Mouse (Mus musculus) neural tube, embryonic 12.5 days (tissue): ENCODE data around the gene Atf7ip. TPM values are rescaled to one million over a fixed set of nuclear protein-coding genes. Genes with fewer than 3 reads are reported as not detected.

ENCODE experiments used
- ATAC-seq: fragments of 200-750 bp; cut with Nextera tagmentation; 2 replicates; pipeline ENCODE4 v1.8.0; 2017; ENCODE audit warnings: low read depth, mild to moderate bottlenecking, moderate TSS enrichment, moderate library complexity; ENCODE audit not compliant: low FRiP score
- H3K27ac ChIP-seq: fragments of 300-500 bp; sonication (generic); 2 replicates; pipeline ENCODE4 v1.5.1; 2016
- H3K27me3 ChIP-seq: fragments of 300-500 bp; sonication (generic); replicated peaks from 2 replicates; pipeline ENCODE4 v1.6.1; 2016; ENCODE audit warnings: mild to moderate bottlenecking
- H3K36me3 ChIP-seq: fragments of 300-500 bp; sonication (generic); 2 replicates; pipeline ENCODE4 v1.6.1; 2016; ENCODE audit warnings: mild to moderate bottlenecking
- H3K4me1 ChIP-seq: fragments of 300-500 bp; sonication (generic); 2 replicates; pipeline ENCODE4 v1.6.1; 2016
- H3K4me2 ChIP-seq: fragments of 300-500 bp; sonication (generic); replicated peaks from 2 replicates; pipeline ENCODE4 v1.6.1; 2016; ENCODE audit warnings: mild to moderate bottlenecking
- H3K4me3 ChIP-seq: fragments of 300-500 bp; sonication (generic); 2 replicates; pipeline ENCODE4 v1.5.1; 2016
- H3K9ac ChIP-seq: fragments of 300-500 bp; sonication (generic); 2 replicates; pipeline ENCODE4 v1.6.1; 2016; ENCODE audit warnings: mild to moderate bottlenecking
- H3K9me3 ChIP-seq: fragments of 300-500 bp; sonication (generic); 2 replicates; pipeline ENCODE4 v1.6.1; 2016; ENCODE audit warnings: mild to moderate bottlenecking
- WGBS: fragments of 180-500 bp; shearing (Covaris S2); methylation state at CpG from one replicate; pipeline ENCODE4 v1.1.7; 2016; 5-methylcytosine and 5-hydroxymethylcytosine counted together
- polyA plus RNA-seq: library from polyadenylated mRNA; unstranded; fragments of >200 nt; fragmentation: Nextera tagmentation; extraction: Ambion mirVana; gene quantifications from 2 replicates; pipeline ENCODE4 v1.2.1, GENCODE M21; 2016

The Atf7ip gene
- polyA plus RNA-seq, 1 experiment from 2014 or later = 56.4 TPM

DNA sequence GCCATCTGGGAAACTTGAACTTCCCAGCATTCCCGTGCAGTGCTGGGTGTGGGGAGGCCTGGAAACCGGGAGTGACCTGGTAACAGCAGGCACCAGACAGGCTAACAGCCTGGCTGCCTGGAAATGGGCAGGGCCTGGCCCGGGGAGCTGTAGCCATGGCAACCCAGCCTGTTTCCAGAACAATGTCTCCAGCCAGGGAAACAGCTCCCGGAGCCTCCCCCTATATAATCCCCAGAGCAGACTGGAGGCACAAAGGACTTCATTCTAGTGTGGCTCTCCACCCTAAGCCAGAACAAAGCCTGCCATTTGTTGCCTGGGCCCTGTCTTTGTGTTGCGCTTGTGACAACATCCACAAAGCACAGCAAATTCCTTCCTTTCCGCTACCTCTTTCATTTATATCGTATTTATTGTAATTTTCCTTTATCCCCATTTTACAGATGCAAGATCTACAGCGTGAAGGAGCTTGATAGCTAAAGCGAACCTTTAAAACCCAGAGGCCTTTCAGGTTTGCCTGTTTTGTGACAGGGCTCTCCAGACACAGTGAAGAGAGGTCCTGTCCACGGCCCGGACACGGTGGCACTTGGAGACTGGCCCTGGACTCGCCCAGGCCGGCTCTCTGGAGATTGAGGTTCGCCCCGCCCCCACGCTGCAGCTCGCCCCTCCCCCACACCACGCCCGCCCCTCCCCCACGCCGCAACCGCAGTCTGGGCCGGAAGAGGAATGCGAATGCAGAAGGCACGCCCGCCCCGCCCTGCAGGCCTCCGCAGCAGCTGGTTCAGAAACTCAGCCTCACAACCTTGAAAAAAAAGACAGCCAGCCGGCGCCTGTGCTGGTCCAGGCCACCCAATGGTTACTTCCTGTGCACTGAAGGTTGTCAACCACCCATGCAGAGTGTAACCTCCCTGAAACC is 35.4 kb upstream of the Atf7ip start:
- Histone ChIP-seq H3K4me3 (no peak overlapping the region), H3K4me2 (peak overlapping the region; percentile 28), H3K9me3 (no peaks in the 10 kb centered on the region), H3K27me3 (no peaks in the 10 kb centered on the region), H3K36me3 (no peaks in the 10 kb centered on the region), H3K9ac (no peak overlapping the region), H3K27ac (peak overlapping the region; percentile 96), H3K4me1 (peaks cover 19% of the 10 kb centered on the region; the same call in 1 of the 2 replicates)
- ATAC-seq = peak; percentile 88
- under 1% methylated on average over 30 of the region's 31 CpGs for WGBS

DNA sequence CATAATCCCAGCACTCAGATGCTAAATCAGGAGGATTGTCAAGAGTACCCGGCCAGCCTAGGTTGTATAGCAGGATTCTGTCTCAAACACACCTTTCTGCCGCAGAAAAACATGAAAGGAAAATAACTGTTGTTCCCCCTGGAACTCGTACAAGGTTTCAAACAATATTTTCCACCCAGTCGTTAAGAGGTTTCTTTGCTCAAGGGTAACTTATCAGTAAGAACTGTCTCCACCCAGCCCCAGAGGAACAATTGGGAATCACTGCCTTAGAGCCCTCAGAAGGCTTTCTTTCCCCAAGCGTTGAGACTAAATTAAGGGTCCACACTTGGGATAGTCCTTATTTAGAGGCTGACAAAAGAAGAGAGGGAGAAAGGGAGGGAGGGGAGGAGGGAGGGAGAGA is 34.4 kb upstream of the Atf7ip start:
- Histone ChIP-seq H3K9ac (no peak overlapping the region), H3K36me3 (no peaks in the 10 kb centered on the region), H3K4me1 (peaks cover 22% of the 10 kb centered on the region; the same call in 1 of the 2 replicates), H3K27ac (peak overlapping the region; percentile 96), H3K9me3 (no peaks in the 10 kb centered on the region), H3K27me3 (no peaks in the 10 kb centered on the region), H3K4me3 (no peak overlapping the region), H3K4me2 (no peak overlapping the region)
- 27% methylated on average over 5 of the region's 5 CpGs for WGBS
- ATAC-seq = no peak

DNA sequence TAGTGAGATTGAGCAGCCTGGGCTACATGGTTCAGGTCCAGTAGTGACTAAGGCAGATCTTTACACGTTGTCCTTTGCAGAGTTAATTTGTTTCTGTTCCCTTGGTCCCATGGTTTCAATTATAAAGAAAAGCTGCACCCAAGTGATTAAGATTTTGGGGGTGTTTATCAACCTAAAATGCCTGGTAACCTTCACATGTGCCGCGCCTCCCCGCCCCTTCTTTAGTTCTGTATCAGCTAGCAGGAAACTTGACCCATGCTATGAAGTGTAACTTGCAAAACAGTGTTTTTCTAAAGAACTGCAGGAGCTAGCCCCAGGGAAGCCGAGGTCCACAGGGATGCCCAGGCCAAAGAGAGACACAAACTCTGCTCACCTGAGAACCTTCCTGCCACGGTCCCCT is 33.2 kb upstream of the Atf7ip start:
- Histone ChIP-seq H3K4me3 (no peak overlapping the region), H3K27ac (no peak overlapping the region), H3K9ac (no peak overlapping the region), H3K4me1 (peaks cover 22% of the 10 kb centered on the region; the same call in 1 of the 2 replicates), H3K4me2 (no peak overlapping the region), H3K27me3 (no peaks in the 10 kb centered on the region), H3K9me3 (no peaks in the 10 kb centered on the region), H3K36me3 (no peaks in the 10 kb centered on the region)
- 74% methylated on average over 6 of the region's 6 CpGs for WGBS
- no peak for ATAC-seq

DNA sequence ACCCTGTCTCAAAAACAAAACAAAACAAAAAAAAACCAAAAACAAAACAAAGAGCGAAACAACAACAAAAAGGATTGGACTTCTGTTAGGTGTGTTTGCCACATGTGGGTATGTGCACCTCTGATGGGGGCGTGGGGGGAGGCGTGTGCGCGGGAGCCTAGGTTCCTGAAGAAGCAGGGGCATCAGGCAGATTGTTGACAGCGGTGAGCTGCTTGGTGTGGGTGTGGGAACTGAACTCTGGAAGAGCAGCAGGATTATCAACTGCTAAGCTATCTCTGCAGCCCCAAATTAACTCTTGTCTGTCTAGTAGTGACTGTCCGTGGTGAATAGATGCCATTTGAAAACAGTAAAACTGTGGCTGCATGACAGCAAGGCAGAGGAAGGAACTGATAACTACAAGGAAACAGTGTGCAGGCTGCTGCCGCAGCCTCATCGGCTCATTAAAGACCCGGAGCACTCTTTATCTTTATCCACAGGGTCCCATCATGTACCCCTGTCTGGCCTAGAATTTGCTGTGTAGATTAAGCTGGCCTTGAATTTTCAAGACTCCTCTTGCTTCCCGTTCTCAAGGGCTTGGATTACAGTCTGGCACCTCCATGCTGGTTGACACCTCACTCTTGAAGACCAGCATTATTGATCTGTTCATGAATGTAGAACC is 32.4 kb upstream of the Atf7ip start:
- H3K27me3 ChIP-seq = no peaks in the 10 kb centered on the region

DNA sequence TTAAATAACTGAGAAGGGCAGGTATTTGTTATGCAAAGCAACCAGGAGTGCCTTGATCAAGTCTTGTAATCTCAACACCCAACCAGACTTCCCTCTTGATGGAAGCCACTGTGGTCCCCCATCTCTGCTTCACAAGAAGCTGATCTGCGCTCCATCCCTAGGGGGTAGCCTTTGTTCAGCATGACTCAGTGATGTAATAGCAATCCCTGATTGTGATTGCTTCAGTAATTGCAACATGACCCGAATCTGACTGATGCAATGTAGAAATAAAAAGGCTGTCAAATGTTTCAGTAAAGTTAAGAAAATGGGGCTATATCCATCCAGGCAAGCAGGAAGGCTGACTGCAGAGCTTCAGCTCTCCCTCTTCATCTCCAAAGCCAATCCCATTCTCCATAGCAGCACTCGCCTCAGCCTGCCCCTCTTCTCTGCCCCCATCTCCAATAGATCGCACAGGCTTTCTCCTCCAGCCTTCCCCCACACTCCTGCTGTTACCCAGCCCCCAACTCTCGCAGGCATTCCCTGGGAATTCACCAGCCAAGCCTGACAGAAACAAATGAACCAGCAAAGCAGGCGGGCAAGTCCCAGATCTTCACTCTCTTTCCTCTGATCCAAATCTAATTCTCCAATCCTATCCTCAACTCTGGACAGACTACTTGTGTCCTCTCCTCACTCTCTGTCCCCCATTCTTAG is 30.7 kb upstream of the Atf7ip start:
- Histone ChIP-seq H3K27ac (no peak overlapping the region), H3K9me3 (no peaks in the 10 kb centered on the region), H3K36me3 (no peaks in the 10 kb centered on the region), H3K27me3 (no peaks in the 10 kb centered on the region), H3K4me2 (no peak overlapping the region), H3K4me1 (peaks cover 17% of the 10 kb centered on the region; the same call in 1 of the 2 replicates), H3K4me3 (no peak overlapping the region), H3K9ac (no peak overlapping the region)
- ATAC-seq = no peak
- WGBS = 20% methylated on average over 6 of the region's 6 CpGs

More for the DNA sequence above, 32.4 kb upstream of the Atf7ip start:
- 79% methylated on average over 11 of the region's 11 CpGs for WGBS
- Histone ChIP-seq H3K36me3 (no peaks in the 10 kb centered on the region), H3K9ac (no peak overlapping the region), H3K4me1 (peaks cover 22% of the 10 kb centered on the region; the same call in 1 of the 2 replicates), H3K9me3 (no peaks in the 10 kb centered on the region), H3K27ac (no peak overlapping the region), H3K4me3 (no peak overlapping the region), H3K4me2 (no peak overlapping the region)
- no peak for ATAC-seq

DNA sequence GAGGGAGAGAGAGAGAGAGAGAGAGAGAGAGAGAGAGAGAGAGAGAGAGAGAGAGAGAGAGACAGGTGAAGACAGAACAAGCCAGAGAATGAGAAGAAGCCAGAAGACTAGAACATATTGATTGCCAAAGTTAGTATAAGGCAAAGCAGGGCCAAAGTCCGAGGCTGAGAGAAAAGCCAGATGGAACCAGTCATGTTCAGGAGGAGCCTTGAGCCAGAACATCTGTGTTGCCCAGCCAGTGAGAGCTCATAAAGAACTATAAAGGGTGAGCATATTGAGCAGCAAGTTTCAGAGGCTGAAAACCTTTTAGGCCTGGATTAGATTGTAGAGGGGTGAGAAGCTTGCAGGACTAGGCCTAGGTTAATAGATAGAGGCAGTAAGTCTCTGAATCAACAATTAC is 28.1 kb upstream of the Atf7ip start:
- Histone ChIP-seq H3K27me3 (no peaks in the 10 kb centered on the region), H3K36me3 (no peaks in the 10 kb centered on the region), H3K4me3 (no peak overlapping the region), H3K4me1 (peaks cover 11% of the 10 kb centered on the region; the same call in 1 of the 2 replicates), H3K9me3 (no peaks in the 10 kb centered on the region; the same call in 1 of the 2 replicates), H3K9ac (no peak overlapping the region), H3K27ac (no peak overlapping the region), H3K4me2 (no peak overlapping the region)
- ATAC-seq = no peak
- WGBS = 81% methylated on average over 1 of the region's 1 CpGs

DNA sequence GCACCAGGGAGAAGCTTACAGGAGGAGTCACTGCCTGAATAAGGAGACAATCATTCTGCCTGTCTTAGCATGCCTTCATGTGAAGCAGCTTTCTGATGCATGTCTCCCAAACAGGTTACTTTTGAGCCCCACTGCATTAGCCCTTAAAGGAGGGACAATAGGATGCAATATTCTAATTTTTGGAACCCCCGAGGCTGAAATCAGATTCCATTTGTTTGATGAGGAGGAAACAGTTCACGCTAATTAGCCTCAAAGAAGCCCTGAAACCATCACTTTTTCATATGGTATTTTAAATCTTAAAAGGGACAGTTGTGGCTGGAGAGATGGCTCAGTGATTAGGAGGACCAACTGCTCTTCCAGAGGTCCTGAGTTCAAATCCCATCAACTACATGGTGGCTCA is 22.4 kb upstream of the Atf7ip start:
- Histone ChIP-seq H3K4me2 (no peak overlapping the region), H3K4me3 (no peak overlapping the region), H3K9me3 (no peaks in the 10 kb centered on the region; the same call in 1 of the 2 replicates), H3K36me3 (no peaks in the 10 kb centered on the region), H3K27ac (no peak overlapping the region), H3K9ac (no peak overlapping the region), H3K4me1 (no peaks in the 10 kb centered on the region), H3K27me3 (no peaks in the 10 kb centered on the region)
- WGBS = 75% methylated on average over 2 of the region's 2 CpGs
- no peak for ATAC-seq

DNA sequence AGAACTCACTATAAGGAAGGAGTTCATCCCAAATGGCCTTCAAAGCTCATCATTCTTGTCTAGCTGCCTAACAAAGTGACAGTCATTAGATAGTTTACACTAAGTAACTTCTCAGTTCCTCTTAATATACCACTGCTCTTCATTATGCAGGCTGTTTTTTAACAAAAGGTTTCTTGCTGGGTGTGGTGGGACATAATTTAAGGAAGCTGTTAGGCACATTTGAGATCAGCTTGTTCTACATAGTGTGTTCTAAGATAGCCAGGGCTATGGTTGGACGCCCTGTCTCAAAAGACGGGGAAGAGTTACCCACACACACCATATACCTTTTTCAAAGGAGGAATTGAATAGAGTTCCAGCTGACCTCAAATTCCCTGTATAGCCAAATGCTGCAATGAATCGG is 21.9 kb upstream of the Atf7ip start:
- Histone ChIP-seq H3K9ac (no peak overlapping the region), H3K4me2 (no peak overlapping the region), H3K4me3 (no peak overlapping the region), H3K27me3 (no peaks in the 10 kb centered on the region), H3K27ac (no peak overlapping the region), H3K4me1 (no peaks in the 10 kb centered on the region), H3K36me3 (no peaks in the 10 kb centered on the region), H3K9me3 (no peaks in the 10 kb centered on the region; the same call in 1 of the 2 replicates)
- ATAC-seq = no peak
- WGBS = 80% methylated on average over 3 of the region's 3 CpGs

DNA sequence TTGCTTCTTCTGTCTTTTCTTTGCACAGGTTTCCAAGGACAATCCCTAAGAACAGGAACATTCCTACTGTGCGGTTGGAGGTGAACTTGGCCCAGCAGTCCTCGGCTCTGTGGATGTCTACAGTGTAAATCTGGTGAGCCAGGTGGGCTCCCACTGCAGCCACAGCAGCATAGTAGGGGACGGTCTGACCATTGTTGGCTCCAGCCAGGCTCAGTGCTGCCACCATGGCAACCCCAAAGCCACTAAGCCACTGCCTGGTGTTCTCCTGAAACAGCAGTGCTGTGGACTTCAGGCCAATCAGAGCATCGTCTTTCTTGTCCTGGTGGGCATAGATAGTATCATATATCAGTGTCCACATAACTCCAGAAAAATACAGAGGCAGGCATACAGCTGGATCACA is 19.8 kb upstream of the Atf7ip start:
- no peak overlapping the region for H3K9ac ChIP-seq
- 56% methylated on average over 4 of the region's 4 CpGs for WGBS
- no peaks in the 10 kb centered on the region for H3K36me3 ChIP-seq
- no peaks in the 10 kb centered on the region for H3K4me1 ChIP-seq
- H3K27me3 ChIP-seq = no peaks in the 10 kb centered on the region
- no peak overlapping the region for H3K27ac ChIP-seq
- no peak overlapping the region for H3K4me2 ChIP-seq
- H3K9me3 ChIP-seq = no peaks in the 10 kb centered on the region; the same call in 1 of the 2 replicates
- H3K4me3 ChIP-seq = no peak overlapping the region
- no peak for ATAC-seq

DNA sequence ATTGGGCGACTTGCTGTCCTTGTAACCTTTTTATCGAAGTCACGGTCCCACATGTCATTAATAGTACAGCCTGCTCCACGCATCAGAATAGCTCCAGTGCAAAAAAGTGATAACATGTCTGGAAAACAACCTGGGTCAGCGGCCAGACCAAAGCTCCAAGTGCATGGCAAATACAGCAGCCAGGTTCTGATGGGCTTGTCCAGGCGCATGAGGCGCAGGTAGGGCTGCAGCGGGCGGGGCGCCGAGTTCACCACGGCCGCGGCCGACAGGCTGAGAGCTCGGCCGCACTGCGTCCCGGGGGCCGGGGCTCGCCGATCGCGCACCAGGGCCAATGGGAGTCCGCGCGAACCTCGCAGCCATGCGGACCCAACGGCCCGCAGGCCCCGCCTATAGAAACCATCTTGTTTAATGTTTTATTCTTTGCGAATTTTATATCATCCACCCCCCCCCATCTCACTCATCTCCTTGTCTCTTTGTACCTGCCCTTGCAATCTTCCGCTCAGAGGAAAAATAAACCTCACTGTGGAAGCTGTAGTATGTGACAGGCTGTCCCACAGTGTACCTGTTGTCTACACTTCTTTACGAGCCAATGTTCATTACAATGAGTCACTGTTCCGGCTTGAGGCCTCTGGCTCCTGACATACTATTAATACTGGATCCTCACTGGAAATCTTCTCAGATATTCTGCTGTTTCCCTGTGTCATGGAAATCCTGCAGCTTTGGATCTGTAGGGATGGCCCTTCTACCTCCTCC is 19.0 kb upstream of the Atf7ip start:
- peak overlapping the region; percentile 51 for H3K4me2 ChIP-seq
- WGBS = 47% methylated on average over 36 of the region's 36 CpGs
- no peaks in the 10 kb centered on the region for H3K36me3 ChIP-seq
- no peak overlapping the region for H3K27ac ChIP-seq
- H3K4me3 ChIP-seq = no peak overlapping the region
- no peaks in the 10 kb centered on the region for H3K4me1 ChIP-seq
- 0 out of 2 replicates have a peak, but pooled peaks have one; percentile 29 for ATAC-seq
- H3K27me3 ChIP-seq = no peaks in the 10 kb centered on the region
- no peak overlapping the region for H3K9ac ChIP-seq
- no peaks in the 10 kb centered on the region for H3K9me3 ChIP-seq

DNA sequence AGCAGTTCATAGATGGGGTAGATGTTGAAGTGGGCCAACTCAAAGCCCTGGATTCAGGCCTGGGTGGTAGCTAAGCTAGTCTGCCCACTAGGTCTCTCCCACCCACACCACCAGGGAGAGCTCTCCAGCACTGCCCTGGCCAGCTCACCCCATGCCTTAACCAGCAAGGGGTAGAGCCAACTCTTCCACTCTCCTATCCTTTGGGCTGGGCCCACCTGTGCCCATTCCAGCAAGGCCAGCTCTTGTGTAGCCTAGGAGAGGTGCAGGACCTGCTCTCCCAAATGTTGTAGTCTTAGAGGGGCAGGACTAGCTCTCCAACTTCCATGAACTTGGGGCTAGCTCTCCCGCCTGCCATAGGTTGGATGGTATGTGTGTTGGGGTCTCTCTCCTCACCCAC is 18.4 kb upstream of the Atf7ip start:
- no peaks in the 10 kb centered on the region for H3K4me1 ChIP-seq
- H3K9me3 ChIP-seq = no peaks in the 10 kb centered on the region
- H3K27ac ChIP-seq = no peak overlapping the region
- H3K36me3 ChIP-seq = no peaks in the 10 kb centered on the region
- H3K4me3 ChIP-seq = no peak overlapping the region
- H3K27me3 ChIP-seq = no peaks in the 10 kb centered on the region
- H3K4me2 ChIP-seq = no peak overlapping the region
- 100% methylated on average over 1 of the region's 1 CpGs for WGBS
- no peak for ATAC-seq
- H3K9ac ChIP-seq = no peak overlapping the region
